Mouse (Mus musculus) forebrain, postnatal 0 days (tissue): Measurements from ENCODE around the gene Lpcat4. TPM values are rescaled to one million over a fixed set of nuclear protein-coding genes. Genes with fewer than 3 reads are reported as not detected.
A peak's percentile ranks its signal among the peaks of the same experiment; 100 is the strongest.

Source experiments
- ATAC-seq: fragments of 200-750 bp; cut with Nextera tagmentation; 2 replicates; pipeline ENCODE4 v1.8.0; 2017; ENCODE audit warnings: mild to moderate bottlenecking, moderate library complexity
- DNase-seq: peaks from one replicate; pipeline ENCODE4 v3.0.0-alpha.2; 2015
- H3K27ac ChIP-seq: fragments of 300-500 bp; sonication (generic); 2 replicates; pipeline ENCODE4 v1.5.1; 2014; ENCODE audit warnings: low read depth, mild to moderate bottlenecking, antibody characterized with exemption, low read length, moderate library complexity, mixed read lengths
- H3K27me3 ChIP-seq: fragments of 300-500 bp; sonication (generic); 2 replicates; pipeline ENCODE4 v1.6.1; 2014; ENCODE audit warnings: mild to moderate bottlenecking, low read length, mixed read lengths; ENCODE audit not compliant: insufficient read depth
- H3K36me3 ChIP-seq: fragments of 300-500 bp; sonication (generic); 2 replicates; pipeline ENCODE4 v1.6.1; 2014; ENCODE audit warnings: mild to moderate bottlenecking, moderate library complexity; ENCODE audit not compliant: insufficient read depth
- H3K4me1 ChIP-seq: fragments of 300-500 bp; sonication (generic); 2 replicates; pipeline ENCODE4 v1.6.1; 2014; ENCODE audit warnings: antibody characterized with exemption; ENCODE audit not compliant: insufficient read depth
- H3K4me2 ChIP-seq: fragments of 300-500 bp; sonication (generic); 2 replicates; pipeline ENCODE4 v1.6.1; 2014; ENCODE audit warnings: low read depth, mild to moderate bottlenecking, moderate library complexity
- H3K4me3 ChIP-seq: fragments of 300-500 bp; sonication (generic); 2 replicates; pipeline ENCODE4 v1.5.1; 2014; ENCODE audit warnings: low read depth, low read length, mixed read lengths
- H3K9ac ChIP-seq: fragments of 300-500 bp; sonication (generic); 2 replicates; pipeline ENCODE4 v1.6.1; 2014; ENCODE audit warnings: mild to moderate bottlenecking
- H3K9me3 ChIP-seq: fragments of 300-500 bp; sonication (generic); 2 replicates; pipeline ENCODE4 v1.6.1; 2016; ENCODE audit warnings: low read length
- CTCF ChIP-seq: sonication (generic); IDR thresholded peaks from 2 replicates; pipeline ENCODE4 v1.5.1; 2016; ENCODE audit warnings: antibody characterized with exemption, control low read depth, low read depth
- WGBS: fragments of 180-500 bp; shearing (Covaris S2); extraction: QIAGEN DNeasy Blood & Tissue Kit; methylation state at CpG from one replicate; pipeline ENCODE4 v1.1.7; 2014; 5-methylcytosine and 5-hydroxymethylcytosine counted together
- polyA plus RNA-seq: library from polyadenylated mRNA; unstranded; fragments of >200 nt; fragmentation: Nextera tagmentation; extraction: Ambion mirVana; gene quantifications from 2 replicates; pipeline ENCODE4 v1.2.1, GENCODE M21; 2015
- total RNA-seq: library from RNA; depleted of rRNA; stranded (reverse); fragments of >200 nt; gene quantifications from 2 replicates; pipeline ENCODE4 v1.2.3, GENCODE M21; 2014

Lpcat4 gene
- total and polyA plus RNA-seq, 2 experiments from 2014 or later, result 17.3 to 27.6 TPM

GRCm38 (mm10) chr2:112266780-112267179, 27.5 kb downstream of the Lpcat4 start:
- no peak overlapping the region; the same call in 1 of the 2 replicates for H3K27ac ChIP-seq
- no peak for TF ChIP-seq CTCF
- DNase-seq (peak; percentile 7), ATAC-seq (no peak)
- H3K9me3 ChIP-seq, result no peaks in the 10 kb centered on the region
- peaks cover 42% of the 10 kb centered on the region for H3K4me1 ChIP-seq
- no peaks in the 10 kb centered on the region for H3K27me3 ChIP-seq
- no peaks in the 10 kb centered on the region for H3K36me3 ChIP-seq
- 35% methylated on average over 10 of the region's 10 CpGs for WGBS
- H3K4me2 ChIP-seq, result peak overlapping the region; percentile 92
- peak overlapping the region; percentile 90 for H3K9ac ChIP-seq
- peak overlapping the region; percentile 86 for H3K4me3 ChIP-seq

DNA sequence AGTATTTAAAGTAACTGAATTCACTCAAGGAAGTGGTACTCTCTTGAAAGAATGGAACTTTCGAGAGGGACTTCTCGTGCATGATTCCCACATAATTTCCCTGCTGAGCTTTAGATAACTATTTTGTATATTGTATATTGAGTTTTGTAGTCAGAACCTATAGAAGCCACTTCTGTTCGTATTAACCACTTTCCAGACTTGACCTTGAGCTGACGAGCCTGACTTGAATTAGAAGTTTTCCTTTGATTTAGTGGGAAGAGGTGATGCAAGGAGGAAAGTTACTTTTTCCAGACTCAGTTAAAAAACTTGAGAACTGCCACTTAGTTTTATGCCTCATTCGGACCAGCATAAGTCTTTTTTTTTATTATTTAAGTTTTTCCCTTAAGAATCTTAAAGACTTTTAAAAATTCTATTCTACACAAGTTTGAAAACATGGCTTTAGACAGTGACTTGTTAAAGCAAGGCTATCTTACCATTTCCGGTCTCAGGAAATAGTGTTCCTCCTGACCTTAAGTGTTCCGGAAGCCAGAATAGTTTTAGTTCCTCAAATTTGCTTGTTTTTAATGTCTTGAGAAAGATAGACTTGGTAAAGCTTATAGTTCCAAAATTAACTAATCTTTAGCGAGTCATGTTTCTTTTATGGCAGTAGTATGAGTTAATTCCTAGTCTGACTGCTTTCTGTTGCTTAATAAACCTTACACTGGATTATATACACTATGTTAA, 28.4 kb downstream of the Lpcat4 start:
- no peak for ATAC-seq
- no peak overlapping the region for H3K9ac ChIP-seq
- H3K4me1 ChIP-seq, result peaks cover 39% of the 10 kb centered on the region

GRCm38 (mm10) chr2:112270011-112270410, 30.7 kb downstream of the Lpcat4 start:
- Histone ChIP-seq H3K27ac (no peak overlapping the region), H3K9ac (no peak overlapping the region), H3K36me3 (no peaks in the 10 kb centered on the region), H3K4me2 (no peak overlapping the region; the same call in 1 of the 2 replicates), H3K9me3 (no peaks in the 10 kb centered on the region), H3K4me3 (no peak overlapping the region), H3K27me3 (no peaks in the 10 kb centered on the region), H3K4me1 (peaks cover 31% of the 10 kb centered on the region)
- DNase-seq (no peak), ATAC-seq (no peak)
- TF ChIP-seq CTCF, result no peak
- WGBS, result 86% methylated on average over 2 of the region's 2 CpGs

More for the DNA sequence above, 28.4 kb downstream of the Lpcat4 start:
- peak overlapping the region; percentile 86 for H3K4me3 ChIP-seq
- H3K4me2 ChIP-seq, result peak overlapping the region; percentile 92
- DNase-seq, result no peak
- H3K27me3 ChIP-seq, result no peaks in the 10 kb centered on the region
- H3K9me3 ChIP-seq, result no peaks in the 10 kb centered on the region
- no peak overlapping the region for H3K27ac ChIP-seq
- no peak for TF ChIP-seq CTCF
- WGBS, result 78% methylated on average over 8 of the region's 8 CpGs
- H3K36me3 ChIP-seq, result no peaks in the 10 kb centered on the region

DNA sequence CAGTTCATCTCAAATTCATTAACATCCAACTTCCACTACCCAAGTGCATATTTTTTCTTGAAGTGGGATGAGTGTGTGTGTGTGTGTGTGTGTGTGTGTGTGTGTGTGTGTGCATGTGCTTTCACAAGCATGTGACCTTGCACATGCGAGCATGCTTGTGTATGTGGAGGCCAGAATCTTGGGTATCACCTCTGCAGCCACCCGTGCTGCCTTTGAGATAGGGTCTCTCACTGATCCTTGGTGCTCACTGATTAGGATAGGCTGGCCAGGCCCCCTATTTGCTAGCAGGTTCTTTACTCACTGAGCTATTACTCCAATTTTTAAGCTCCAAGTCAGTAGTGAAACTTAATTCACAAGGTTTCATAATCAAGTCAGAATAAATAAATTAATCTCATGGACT, 33.6 kb downstream of the Lpcat4 start:
- H3K36me3 ChIP-seq, result no peaks in the 10 kb centered on the region
- H3K27ac ChIP-seq, result no peak overlapping the region
- H3K9me3 ChIP-seq, result no peaks in the 10 kb centered on the region
- H3K4me1 ChIP-seq, result peaks cover 19% of the 10 kb centered on the region
- 98% methylated on average over 2 of the region's 2 CpGs for WGBS
- H3K4me3 ChIP-seq, result no peak overlapping the region
- H3K4me2 ChIP-seq, result no peak overlapping the region
- DNase-seq, result no peak
- no peak for ATAC-seq
- no peak for TF ChIP-seq CTCF
- H3K9ac ChIP-seq, result no peak overlapping the region
- no peaks in the 10 kb centered on the region for H3K27me3 ChIP-seq

GRCm38 (mm10) chr2:112273474-112273873, 34.2 kb downstream of the Lpcat4 start:
- H3K9me3 ChIP-seq, result no peaks in the 10 kb centered on the region
- H3K4me2 ChIP-seq, result no peak overlapping the region
- no peak for ATAC-seq
- H3K36me3 ChIP-seq, result no peaks in the 10 kb centered on the region
- DNase-seq, result no peak
- H3K4me1 ChIP-seq, result peaks cover 15% of the 10 kb centered on the region; the same call in 1 of the 2 replicates
- H3K27ac ChIP-seq, result no peak overlapping the region
- TF ChIP-seq CTCF, result no peak
- no peak overlapping the region for H3K4me3 ChIP-seq
- no peaks in the 10 kb centered on the region for H3K27me3 ChIP-seq
- 90% methylated on average over 6 of the region's 6 CpGs for WGBS
- H3K9ac ChIP-seq, result no peak overlapping the region

GRCm38 (mm10) chr2:112276870-112277269, 37.6 kb downstream of the Lpcat4 start:
- no peaks in the 10 kb centered on the region for H3K9me3 ChIP-seq
- H3K9ac ChIP-seq, result no peak overlapping the region
- H3K27me3 ChIP-seq, result no peaks in the 10 kb centered on the region
- DNase-seq, result no peak
- H3K27ac ChIP-seq, result no peak overlapping the region
- no peaks in the 10 kb centered on the region for H3K36me3 ChIP-seq
- no peak for ATAC-seq
- TF ChIP-seq CTCF, result no peak
- no peaks in the 10 kb centered on the region for H3K4me1 ChIP-seq
- WGBS, result 94% methylated on average over 3 of the region's 3 CpGs
- no peak overlapping the region for H3K4me3 ChIP-seq
- no peak overlapping the region for H3K4me2 ChIP-seq

DNA sequence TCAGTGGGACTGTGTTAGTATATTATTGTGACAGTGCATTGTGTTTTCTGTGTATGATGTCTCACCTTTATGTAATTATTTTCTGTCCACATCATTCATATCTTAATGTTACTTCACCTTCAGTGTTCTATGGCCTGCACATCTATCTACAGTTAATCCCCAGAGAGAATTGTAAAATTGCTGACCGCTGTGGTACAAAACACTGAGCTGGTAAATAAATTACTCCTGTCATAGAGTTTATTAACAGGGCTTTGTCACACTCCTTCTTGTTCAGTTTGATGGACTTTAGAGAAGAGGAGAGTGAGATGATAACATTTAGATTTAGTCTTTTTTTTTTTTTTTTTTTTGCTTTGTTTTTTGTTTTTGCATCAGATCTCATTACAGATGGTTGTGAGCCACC, 43.6 kb downstream of the Lpcat4 start:
- 100% methylated on average over 1 of the region's 1 CpGs for WGBS
- Histone ChIP-seq H3K36me3 (no peaks in the 10 kb centered on the region), H3K27me3 (no peaks in the 10 kb centered on the region), H3K4me3 (no peak overlapping the region), H3K9me3 (no peaks in the 10 kb centered on the region), H3K27ac (no peak overlapping the region), H3K4me2 (no peak overlapping the region), H3K4me1 (0 out of 2 replicates have a peak, but pooled peaks cover 3% of the 10 kb centered on the region), H3K9ac (no peak overlapping the region)
- ATAC-seq, result no peak
- no peak for TF ChIP-seq CTCF
- DNase-seq, result no peak
